Mouse (Mus musculus) limb, embryonic 13.5 days (tissue): ENCODE results near the gene Tsc1. TPM values are rescaled to one million over a fixed set of nuclear protein-coding genes. Genes with fewer than 3 reads are reported as not detected.

Experiments
- ATAC-seq: fragments of 200-750 bp; cut with Nextera tagmentation; 2 replicates; pipeline ENCODE4 v1.8.0; 2017; ENCODE audit warnings: low read depth, moderate number of reproducible peaks, moderate TSS enrichment; ENCODE audit not compliant: low FRiP score
- H3K27ac ChIP-seq: fragments of 300-500 bp; sonication (generic); 2 replicates; pipeline ENCODE4 v1.5.1; 2015; ENCODE audit warnings: inconsistent platforms, mild to moderate bottlenecking, moderate library complexity
- H3K27me3 ChIP-seq: fragments of 300-500 bp; sonication (generic); 2 replicates; pipeline ENCODE4 v1.6.1; 2015; ENCODE audit warnings: mild to moderate bottlenecking, inconsistent platforms
- H3K36me3 ChIP-seq: fragments of 300-500 bp; sonication (generic); 2 replicates; pipeline ENCODE4 v1.6.1; 2015; ENCODE audit warnings: inconsistent platforms, mild to moderate bottlenecking, moderate library complexity
- H3K4me1 ChIP-seq: fragments of 300-500 bp; sonication (generic); 2 replicates; pipeline ENCODE4 v1.6.1; 2015; ENCODE audit warnings: inconsistent platforms
- H3K4me2 ChIP-seq: fragments of 300-500 bp; sonication (generic); replicated peaks from 2 replicates; pipeline ENCODE4 v1.6.1; 2015; ENCODE audit warnings: inconsistent platforms, mild to moderate bottlenecking, moderate library complexity
- H3K4me3 ChIP-seq: fragments of 300-500 bp; sonication (generic); 2 replicates; pipeline ENCODE4 v1.5.1; 2015; ENCODE audit warnings: moderate library complexity, mild to moderate bottlenecking, inconsistent platforms
- H3K9ac ChIP-seq: fragments of 300-500 bp; sonication (generic); 2 replicates; pipeline ENCODE4 v1.6.1; 2015; ENCODE audit warnings: mild to moderate bottlenecking, inconsistent platforms
- H3K9me3 ChIP-seq: fragments of 300-500 bp; sonication (generic); 2 replicates; pipeline ENCODE4 v1.6.1; 2016; ENCODE audit warnings: inconsistent platforms
- WGBS: fragments of 180-500 bp; shearing (Covaris S2); methylation state at CpG from one replicate; pipeline ENCODE4 v1.1.7; 2015; 5-methylcytosine and 5-hydroxymethylcytosine counted together
- polyA plus RNA-seq: library from polyadenylated mRNA; unstranded; fragments of >200 nt; fragmentation: Nextera tagmentation; extraction: Ambion mirVana; gene quantifications from 2 replicates; pipeline ENCODE4 v1.2.1, GENCODE M21; 2015

Gene Tsc1
- polyA plus RNA-seq, 1 experiment from 2014 or later: 23.2 TPM

DNA sequence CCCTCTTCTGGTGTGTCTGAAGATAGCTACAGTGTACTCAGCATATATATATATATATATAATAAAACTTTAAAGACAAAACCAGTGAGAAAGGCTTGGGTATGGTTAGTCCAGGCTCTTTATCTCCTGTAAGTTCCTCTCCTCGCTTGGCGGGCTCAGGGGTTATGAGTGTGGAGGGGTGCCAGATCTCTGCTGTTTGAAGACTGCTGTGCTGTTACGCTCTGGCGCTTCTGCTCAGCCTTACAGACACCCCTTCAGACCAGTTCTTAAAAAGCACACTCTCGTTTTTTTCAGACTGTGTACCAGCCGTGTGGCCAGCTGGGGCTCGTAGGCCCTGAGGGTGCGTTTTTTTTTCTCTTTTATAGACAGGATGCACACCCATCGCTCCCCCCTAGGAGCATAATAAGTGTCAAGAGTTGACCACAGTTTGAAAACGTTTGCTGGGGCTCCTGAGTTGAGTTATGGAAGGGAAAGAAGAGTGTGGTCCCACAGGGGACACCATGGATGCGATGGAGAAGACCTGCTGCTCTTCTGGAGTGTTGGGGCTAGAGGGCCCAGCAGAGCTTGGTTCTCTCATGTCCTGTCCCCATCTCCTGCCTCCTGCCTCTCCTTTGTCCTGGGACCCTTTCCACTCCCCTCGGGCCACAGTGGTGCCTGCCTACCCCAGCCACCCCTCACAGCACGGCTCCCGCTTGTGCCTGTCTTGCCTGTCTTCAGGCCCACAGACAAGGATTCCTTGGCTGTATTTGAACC is 35.1 kb upstream of the Tsc1 start:
- H3K4me3 ChIP-seq: no peak overlapping the region
- no peaks in the 10 kb centered on the region for H3K27me3 ChIP-seq
- no peak overlapping the region for H3K27ac ChIP-seq
- H3K9ac ChIP-seq: no peak overlapping the region
- peaks cover 15% of the 10 kb centered on the region for H3K4me1 ChIP-seq
- H3K4me2 ChIP-seq: no peak overlapping the region
- WGBS: 48% methylated on average over 14 of the region's 14 CpGs
- no peaks in the 10 kb centered on the region for H3K9me3 ChIP-seq
- H3K36me3 ChIP-seq: no peaks in the 10 kb centered on the region
- no peak for ATAC-seq

- Histone ChIP-seq H3K4me1 (peaks cover 15% of the 10 kb centered on the region), H3K4me3 (no peak overlapping the region), H3K27me3 (no peaks in the 10 kb centered on the region), H3K36me3 (no peaks in the 10 kb centered on the region), H3K27ac (no peak overlapping the region), H3K4me2 (no peak overlapping the region), H3K9ac (no peak overlapping the region), H3K9me3 (no peaks in the 10 kb centered on the region)
- no peak for ATAC-seq
- 63% methylated on average over 8 of the region's 8 CpGs for WGBS
These were observed 34.3 kb upstream of the Tsc1 start for GRCm38 (mm10) chr2:28606601-28607340.

- Histone ChIP-seq H3K9me3 (no peaks in the 10 kb centered on the region), H3K4me3 (no peak overlapping the region), H3K27me3 (no peaks in the 10 kb centered on the region), H3K4me2 (no peak overlapping the region), H3K9ac (no peak overlapping the region; the same call in 1 of the 2 replicates), H3K36me3 (no peaks in the 10 kb centered on the region), H3K27ac (no peak overlapping the region), H3K4me1 (peaks cover 15% of the 10 kb centered on the region)
- ATAC-seq: 0 out of 2 replicates have a peak, but pooled peaks have one; percentile 32
- 39% methylated on average over 10 of the region's 10 CpGs for WGBS
These were observed 33.5 kb upstream of the Tsc1 start for GRCm38 (mm10) chr2:28607341-28608165.

- Histone ChIP-seq H3K9me3 (no peaks in the 10 kb centered on the region), H3K4me1 (peaks cover 15% of the 10 kb centered on the region), H3K27me3 (no peaks in the 10 kb centered on the region), H3K4me3 (no peak overlapping the region), H3K36me3 (no peaks in the 10 kb centered on the region), H3K9ac (no peak overlapping the region), H3K27ac (no peak overlapping the region), H3K4me2 (no peak overlapping the region)
- ATAC-seq: no peak
- WGBS: 86% methylated on average over 10 of the region's 10 CpGs
These were observed 31.2 kb upstream of the Tsc1 start for GRCm38 (mm10) chr2:28609851-28610250.

- peaks cover 5% of the 10 kb centered on the region; the same call in 1 of the 2 replicates for H3K27me3 ChIP-seq
- no peak overlapping the region for H3K27ac ChIP-seq
- 86% methylated on average over 12 of the region's 12 CpGs for WGBS
- H3K4me1 ChIP-seq: peaks cover 15% of the 10 kb centered on the region
- H3K36me3 ChIP-seq: no peaks in the 10 kb centered on the region
- no peaks in the 10 kb centered on the region for H3K9me3 ChIP-seq
- ATAC-seq: no peak
- no peak overlapping the region for H3K4me3 ChIP-seq
- no peak overlapping the region for H3K4me2 ChIP-seq
- no peak overlapping the region for H3K9ac ChIP-seq
These were observed 30.2 kb upstream of the Tsc1 start for GRCm38 (mm10) chr2:28610716-28611406.

GRCm38 (mm10) chr2:28611407-28611787 is 29.6 kb upstream of the Tsc1 start:
- no peaks in the 10 kb centered on the region for H3K36me3 ChIP-seq
- H3K9me3 ChIP-seq: no peaks in the 10 kb centered on the region
- no peak overlapping the region for H3K9ac ChIP-seq
- no peak overlapping the region for H3K27ac ChIP-seq
- H3K4me1 ChIP-seq: peaks cover 10% of the 10 kb centered on the region
- H3K4me2 ChIP-seq: no peak overlapping the region
- peaks cover 5% of the 10 kb centered on the region; the same call in 1 of the 2 replicates for H3K27me3 ChIP-seq
- WGBS: 84% methylated on average over 17 of the region's 17 CpGs
- no peak for ATAC-seq
- H3K4me3 ChIP-seq: no peak overlapping the region

- Histone ChIP-seq H3K9ac (no peak overlapping the region), H3K4me3 (no peak overlapping the region), H3K27ac (no peak overlapping the region), H3K36me3 (no peaks in the 10 kb centered on the region), H3K27me3 (peaks cover 5% of the 10 kb centered on the region; the same call in 1 of the 2 replicates), H3K4me1 (peaks cover 3% of the 10 kb centered on the region), H3K9me3 (no peaks in the 10 kb centered on the region), H3K4me2 (no peak overlapping the region)
- ATAC-seq: no peak
- 63% methylated on average over 10 of the region's 10 CpGs for WGBS
These were observed 28.5 kb upstream of the Tsc1 start for GRCm38 (mm10) chr2:28612436-28613063.

- no peaks in the 10 kb centered on the region for H3K4me1 ChIP-seq
- H3K9ac ChIP-seq: no peak overlapping the region
- H3K9me3 ChIP-seq: no peaks in the 10 kb centered on the region
- H3K36me3 ChIP-seq: no peaks in the 10 kb centered on the region
- 85% methylated on average over 10 of the region's 10 CpGs for WGBS
- H3K4me3 ChIP-seq: no peak overlapping the region
- peaks cover 5% of the 10 kb centered on the region; the same call in 1 of the 2 replicates for H3K27me3 ChIP-seq
- H3K27ac ChIP-seq: no peak overlapping the region
- no peak for ATAC-seq
- no peak overlapping the region for H3K4me2 ChIP-seq
These were observed 27.4 kb upstream of the Tsc1 start for GRCm38 (mm10) chr2:28613599-28613998.

DNA sequence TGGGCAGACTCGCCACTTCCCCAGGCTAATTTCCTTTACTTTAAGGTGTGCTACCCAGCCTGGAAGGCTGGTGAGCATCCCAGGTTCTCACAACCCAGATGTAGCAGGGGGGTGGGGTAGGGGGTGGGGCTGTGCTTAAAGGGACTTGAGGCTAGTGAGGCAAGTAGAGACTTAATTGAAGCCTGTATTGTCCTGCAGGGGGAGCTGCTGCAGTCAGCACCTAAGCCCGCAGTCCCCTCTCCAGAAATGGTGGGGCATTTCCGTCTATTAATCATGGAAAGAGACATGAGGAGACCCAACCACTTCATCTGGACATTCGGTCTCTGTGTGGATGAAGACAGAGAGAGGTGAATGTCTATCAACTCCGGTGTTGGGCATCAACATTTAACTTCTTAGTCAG is 24.7 kb upstream of the Tsc1 start:
- H3K4me2 ChIP-seq: no peak overlapping the region
- H3K36me3 ChIP-seq: no peaks in the 10 kb centered on the region
- no peaks in the 10 kb centered on the region for H3K9me3 ChIP-seq
- H3K27ac ChIP-seq: no peak overlapping the region
- peaks cover 22% of the 10 kb centered on the region for H3K27me3 ChIP-seq
- WGBS: 32% methylated on average over 5 of the region's 5 CpGs
- no peak for ATAC-seq
- H3K4me3 ChIP-seq: no peak overlapping the region
- H3K4me1 ChIP-seq: no peaks in the 10 kb centered on the region
- no peak overlapping the region for H3K9ac ChIP-seq

DNA sequence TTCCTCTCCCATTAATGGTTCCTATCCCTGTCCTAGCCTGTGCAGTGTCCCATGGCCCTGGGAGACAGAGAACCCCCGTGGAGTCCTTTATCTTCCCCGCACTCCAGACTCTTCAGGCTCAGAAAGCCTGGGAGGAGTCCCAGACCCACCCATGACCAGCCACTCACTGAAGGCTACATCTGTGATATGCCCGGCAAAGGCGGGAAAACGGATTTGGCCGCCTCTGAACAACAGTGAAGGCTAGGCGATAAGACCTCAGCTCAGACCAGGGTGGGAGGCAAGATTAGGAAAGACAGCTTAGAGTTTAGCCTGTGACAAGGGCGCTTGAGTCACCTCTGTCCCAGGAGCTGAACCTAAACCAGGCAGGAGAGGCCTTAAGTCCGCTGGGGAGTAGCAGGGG is 24.2 kb upstream of the Tsc1 start:
- 84% methylated on average over 9 of the region's 9 CpGs for WGBS
- Histone ChIP-seq H3K27me3 (peaks cover 27% of the 10 kb centered on the region), H3K9ac (no peak overlapping the region), H3K4me2 (no peak overlapping the region), H3K27ac (no peak overlapping the region), H3K4me1 (peaks cover 3% of the 10 kb centered on the region; the same call in 1 of the 2 replicates), H3K9me3 (no peaks in the 10 kb centered on the region), H3K4me3 (no peak overlapping the region), H3K36me3 (no peaks in the 10 kb centered on the region)
- ATAC-seq: no peak
